Mouse (Mus musculus): ENCODE measurements around the gene Smg6.
"Not testable (repeated sequence)": the region's sequence is repeated elsewhere in the genome, so short reads cannot be mapped to it uniquely, and the experiment has no call there.

Smg6 gene

DNA sequence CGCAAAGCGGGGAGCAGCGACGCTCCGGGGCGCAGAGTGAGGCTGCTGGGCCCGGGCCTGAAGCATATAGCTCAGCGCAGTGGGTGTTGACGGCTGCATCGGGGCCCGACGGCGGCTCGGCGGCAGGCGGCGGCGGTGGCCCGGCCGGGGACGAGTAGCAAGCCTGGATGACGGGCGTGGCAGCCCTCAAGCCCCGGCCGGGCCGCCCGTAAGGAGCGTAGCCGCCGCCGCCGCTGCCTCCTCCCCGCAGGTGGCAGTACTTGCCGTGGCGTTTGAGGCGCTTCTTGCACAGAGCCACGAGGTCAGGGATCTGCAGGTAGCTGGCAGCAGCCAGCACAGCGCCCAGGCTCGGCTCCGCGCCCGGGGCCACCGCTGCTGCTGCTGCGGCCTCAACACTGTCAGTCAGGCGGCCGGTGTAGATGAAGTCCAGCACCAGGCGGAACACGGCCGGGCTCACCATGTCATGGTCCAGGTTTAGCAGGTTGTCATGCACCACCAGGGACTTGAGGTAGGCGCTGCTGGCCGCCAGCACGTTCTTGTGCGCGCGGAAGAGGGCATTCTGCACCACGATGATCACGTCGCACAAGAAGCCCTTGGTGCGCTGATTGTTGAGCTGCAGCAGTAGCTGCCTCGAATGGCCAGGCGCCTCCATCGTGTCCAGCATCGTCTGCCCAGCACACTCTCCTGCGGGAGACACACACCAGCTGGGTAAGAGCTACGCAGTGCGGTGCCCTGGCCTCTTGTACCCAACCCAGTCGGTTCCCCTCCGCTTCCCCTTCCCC, 241.4 kb downstream of the Smg6 start:
- DNase-seq (ENCODE audit: low spot score), result peak; percentile 45

DNA sequence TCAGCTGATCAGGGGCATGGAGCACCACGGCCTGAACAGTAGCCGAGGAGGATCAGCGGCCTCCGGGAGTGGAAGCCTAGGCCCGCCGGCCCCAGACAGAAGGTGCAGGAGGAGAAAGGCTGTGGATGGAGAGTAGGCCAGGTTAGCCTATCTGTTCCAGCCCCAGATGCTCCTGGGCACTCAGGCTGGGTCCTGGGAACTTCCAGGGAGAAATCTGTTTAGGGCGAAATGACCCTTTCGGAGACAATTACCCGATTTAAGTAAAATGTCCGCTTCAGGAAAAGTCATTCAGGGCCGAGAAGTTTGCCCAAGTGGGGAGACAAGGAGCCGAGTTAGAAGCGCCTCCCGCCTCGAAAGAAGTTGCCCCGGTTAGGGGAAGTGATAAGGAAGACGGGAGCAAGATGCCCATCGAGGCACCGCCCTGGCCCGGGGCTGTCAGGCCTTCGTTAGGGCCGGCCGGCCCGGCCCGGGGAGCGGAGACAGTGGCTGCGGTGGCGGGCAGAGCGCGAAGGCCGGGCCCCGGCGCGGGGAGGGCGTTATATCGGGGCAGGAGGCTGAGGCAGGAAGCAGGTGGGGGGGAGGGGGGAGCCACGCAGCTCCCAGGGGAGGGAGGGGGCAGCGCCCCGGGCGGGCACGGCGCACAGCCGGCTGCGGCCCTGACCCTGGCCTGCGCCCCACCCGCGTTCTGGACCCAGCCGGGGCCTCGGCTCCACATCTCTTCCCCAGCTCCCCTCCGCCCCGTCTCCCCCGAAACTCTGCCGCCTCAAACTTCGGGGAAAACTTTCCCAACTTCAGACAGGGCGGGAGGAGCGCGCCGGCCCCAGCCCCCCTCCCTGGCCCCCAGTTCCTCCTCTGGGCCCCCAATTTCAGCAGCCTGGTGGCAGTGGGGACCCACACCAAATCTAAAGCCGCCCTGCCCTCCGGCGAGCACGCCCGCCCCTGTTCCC, 242.3 kb downstream of the Smg6 start:
- DNase-seq (ENCODE audit: low spot score), result peak; percentile 37

- peak; percentile 83 for DNase-seq (ENCODE audit: low spot score)
Measured at GRCm38 (mm10) chr11:75168590-75169361, 243.2 kb downstream of the Smg6 start.

- DNase-seq (ENCODE audit: low spot score), result peak; percentile 29
Measured at GRCm38 (mm10) chr11:75169405-75170080, 243.9 kb downstream of the Smg6 start, which contains the start of gene Hic1. Hic1 (minus strand) TSS chr11:75169519.

- peak; percentile 95 for DNase-seq (ENCODE audit: low spot score)
Measured at GRCm38 (mm10) chr11:75170136-75170751, 244.6 kb downstream of the Smg6 start.

- no peak for DNase-seq (ENCODE audit: low spot score)
Measured at GRCm38 (mm10) chr11:75171186-75171865, 245.7 kb downstream of the Smg6 start.

- DNase-seq (ENCODE audit: low spot score), result peak; percentile 54
Measured at GRCm38 (mm10) chr11:75172151-75173094, 246.8 kb downstream of the Smg6 start.

GRCm38 (mm10) chr11:75173095-75173798, 247.6 kb downstream of the Smg6 start:
- peak; percentile 84 for DNase-seq (ENCODE audit: low spot score)

GRCm38 (mm10) chr11:75173799-75174165, 248.2 kb downstream of the Smg6 start:
- DNase-seq (ENCODE audit: low spot score), result no peak

- not testable (repeated sequence) for DNase-seq (ENCODE audit: low spot score)
Measured at GRCm38 (mm10) chr11:75174574-75174973, 249.0 kb downstream of the Smg6 start.

GRCm38 (mm10) chr11:75178011-75178410, 252.4 kb downstream of the Smg6 start:
- DNase-seq (ENCODE audit: low spot score), result no peak

- peak; percentile 95 for DNase-seq (ENCODE audit: low spot score)
Measured at GRCm38 (mm10) chr11:75178672-75179208, 253.1 kb downstream of the Smg6 start, which contains the start of gene Ovca2. Ovca2 (minus strand) TSS chr11:75178835.

DNA sequence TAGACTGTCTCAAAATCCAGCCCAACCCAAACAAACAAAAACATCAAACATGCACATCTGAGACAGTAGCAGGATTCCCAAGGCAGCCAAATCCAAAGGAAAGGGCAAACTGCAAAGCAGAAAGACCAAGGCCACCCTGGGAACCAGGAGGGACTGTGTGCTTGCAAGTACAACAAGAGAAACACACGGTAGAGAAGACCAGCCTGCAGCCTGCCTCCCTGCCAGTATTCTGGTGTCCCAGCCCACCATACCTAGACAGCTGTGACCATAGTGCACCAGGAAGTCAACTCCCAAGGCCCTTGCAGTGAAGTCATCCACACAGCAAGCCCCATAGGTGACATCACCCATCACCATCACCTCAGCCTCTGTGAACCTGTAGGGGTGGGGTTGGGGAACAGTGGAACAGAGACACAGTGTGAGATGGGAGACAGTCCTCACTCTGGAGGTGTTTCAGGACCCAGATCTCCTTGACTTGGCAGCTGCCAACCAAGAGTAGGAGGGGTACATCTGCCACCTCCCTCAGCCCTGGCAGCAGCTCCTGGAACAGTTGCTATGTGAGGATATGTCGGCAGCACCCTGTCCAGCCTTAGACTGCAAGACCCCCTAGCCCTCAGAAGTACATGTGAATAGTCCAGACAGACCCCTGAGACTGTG, 258.4 kb downstream of the Smg6 start:
- no peak for DNase-seq (ENCODE audit: low spot score)

DNA sequence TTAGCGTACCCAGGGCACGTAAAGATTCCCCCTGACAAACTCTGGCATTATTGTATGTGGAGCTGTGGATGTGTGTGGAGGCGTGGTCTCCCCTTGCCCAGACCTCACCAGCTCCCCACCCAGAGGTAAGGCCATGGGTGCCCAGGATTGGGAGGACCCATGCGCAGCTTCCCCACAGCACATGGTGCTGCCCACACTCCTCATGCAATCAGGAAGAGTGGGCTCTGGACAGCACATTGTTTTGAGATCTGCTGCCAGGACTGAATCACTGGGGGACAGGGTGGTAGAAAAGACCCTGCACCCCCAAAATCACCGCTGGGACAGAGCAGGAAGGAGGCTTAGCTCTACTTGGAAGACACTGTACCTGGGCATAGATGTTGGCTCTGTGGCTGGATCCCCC, 258.9 kb downstream of the Smg6 start:
- no peak for DNase-seq (ENCODE audit: low spot score)

DNA sequence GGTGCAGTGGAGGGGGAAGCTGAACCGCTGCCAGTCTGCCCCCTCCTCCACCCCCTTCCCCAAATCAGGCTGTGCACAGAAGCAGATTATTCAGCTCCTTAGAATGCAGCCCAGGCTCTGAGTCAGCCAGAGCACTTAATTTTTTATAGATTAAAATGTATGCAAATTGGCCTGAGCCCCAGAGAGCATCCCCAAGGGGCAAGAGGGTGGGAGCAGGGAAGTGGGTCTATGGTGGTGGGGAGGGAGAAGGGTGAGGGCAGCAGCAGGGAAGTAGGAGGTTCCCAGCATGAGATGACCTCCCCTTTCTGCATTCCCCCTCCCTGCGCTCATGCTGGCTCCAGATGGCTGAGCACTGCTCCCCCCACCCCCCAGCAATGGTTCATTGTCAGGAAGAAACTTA, 259.4 kb downstream of the Smg6 start:
- no peak for DNase-seq (ENCODE audit: low spot score)

DNA sequence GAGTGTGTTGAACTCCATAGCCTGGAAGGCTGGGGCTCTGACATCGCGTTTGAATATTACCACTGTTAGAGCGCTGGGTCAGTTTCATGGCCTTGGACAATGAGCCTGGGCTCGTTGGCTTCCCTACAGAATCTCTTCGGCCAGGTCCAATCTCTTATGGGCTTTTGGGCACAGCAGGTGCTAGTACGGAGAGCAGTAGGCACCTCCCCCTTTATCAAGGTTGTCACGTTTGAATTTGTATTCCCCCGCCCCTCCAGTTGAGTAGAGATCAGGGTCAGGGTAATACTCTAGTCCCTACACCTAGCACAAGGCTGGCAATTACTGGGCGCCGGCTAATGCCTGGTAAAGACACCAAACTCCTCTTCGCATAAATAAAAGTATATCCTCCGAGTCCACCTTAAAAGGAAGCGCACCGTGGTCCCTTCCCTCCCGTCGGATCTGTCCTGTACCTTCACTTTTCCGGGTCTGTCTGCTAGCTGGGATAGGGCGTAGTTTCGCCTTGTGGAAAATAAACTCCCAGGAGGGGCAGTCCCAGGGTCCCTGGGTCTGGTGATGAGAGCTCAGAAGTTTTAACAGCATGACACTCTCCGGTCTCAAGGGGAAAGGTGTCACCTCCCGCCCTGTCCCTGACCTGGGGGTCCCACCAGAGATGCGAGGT, 264.2 kb downstream of the Smg6 start:
- DNase-seq (ENCODE audit: low spot score), result no peak

GRCm38 (mm10) chr11:75190371-75190724, 264.7 kb downstream of the Smg6 start:
- peak; percentile 94 for DNase-seq (ENCODE audit: low spot score)

All from embryo, embryonic 10.5 days (tissue).